Mouse (Mus musculus): Measurements from ENCODE around the gene Heatr1. TPM values are rescaled to one million over a fixed set of nuclear protein-coding genes. Genes with fewer than 3 reads are reported as not detected.

The Heatr1 gene
- total RNA-seq (2014; rRNA removed; ENCODE audit: low replicate concordance) = 6.5 and 9.3 TPM in 2 replicates
- 3.3 and 3.5 TPM in 2 replicates for polyA plus RNA-seq (2015; fragmentation: Nextera tagmentation; extraction: Ambion mirVana)

GRCm38 (mm10) chr13:12394609-12395505 is at the start of gene Heatr1:
Heatr1 (plus strand) TSS chr13:12395027.
- peak within 1 kb of the TSS; percentile 69 for H3K27ac ChIP-seq (ENCODE audit: low read depth)
- 0% methylated on average over 43 of the region's 43 CpGs for WGBS
- peak within 1 kb of the TSS; percentile 88 for H3K4me3 ChIP-seq (ENCODE audit: low read depth, low read length)
- peak; percentile 95 for ATAC-seq (ENCODE audit: insufficient read depth, low read depth)
- no peak for TF ChIP-seq EP300 (IDR thresholded peaks at IDR 0.05; ENCODE audit: low read depth)
- no peak for TF ChIP-seq CTCF (IDR thresholded peaks at IDR 0.05; ENCODE audit: low read depth)
- peak within 1 kb of the TSS; percentile 96 for H3K4me2 ChIP-seq (ENCODE audit: low read depth, low read length)
- peak; percentile 99 for DNase-seq (ENCODE audit: low spot score)
- H3K9me3 ChIP-seq (replicated peaks; ENCODE audit: control insufficient read depth, low read length) = no peaks in the 10 kb centered on the region
- H3K27me3 ChIP-seq (ENCODE audit: control insufficient read depth, insufficient read depth, low read length) = no peaks in the 10 kb centered on the region
- peaks cover 16% of the 10 kb centered on the region; the same call in 1 of the 2 replicates for H3K36me3 ChIP-seq (replicated peaks; ENCODE audit: control insufficient read depth, insufficient read depth, low read length)
- peak within 1 kb of the TSS; percentile 67 for H3K9ac ChIP-seq (replicated peaks; ENCODE audit: low read depth, low read length)
- H3K4me1 ChIP-seq (ENCODE audit: control insufficient read depth, insufficient read depth) = peaks cover 8% of the 10 kb centered on the region; the same call in 1 of the 2 replicates

GRCm38 (mm10) chr13:12346837-12347236 is 48.0 kb upstream of the Heatr1 start:
- no peak for DNase-seq (ENCODE audit: low spot score)
- Histone ChIP-seq H3K4me3 (ENCODE audit: low read depth, low read length) (no peak overlapping the region), H3K9ac (replicated peaks; ENCODE audit: low read depth, low read length) (no peak overlapping the region), H3K27ac (ENCODE audit: low read depth) (0 out of 2 replicates have a peak overlapping the region, but pooled peaks have one; percentile 13), H3K4me1 (ENCODE audit: control insufficient read depth, insufficient read depth) (0 out of 2 replicates have a peak, but pooled peaks cover 9% of the 10 kb centered on the region), H3K4me2 (ENCODE audit: low read depth, low read length) (no peak overlapping the region), H3K36me3 (replicated peaks; ENCODE audit: control insufficient read depth, insufficient read depth, low read length) (no peaks in the 10 kb centered on the region), H3K9me3 (replicated peaks; ENCODE audit: control insufficient read depth, low read length) (no peaks in the 10 kb centered on the region), H3K27me3 (ENCODE audit: control insufficient read depth, insufficient read depth, low read length) (no peaks in the 10 kb centered on the region)
- TF ChIP-seq CTCF (IDR thresholded peaks at IDR 0.05; ENCODE audit: low read depth) (no peak), EP300 (IDR thresholded peaks at IDR 0.05; ENCODE audit: low read depth) (no peak)
- 37% methylated on average over 3 of the region's 3 CpGs for WGBS
- no peak; the same call in 1 of the 2 replicates for ATAC-seq (ENCODE audit: insufficient read depth, low read depth)

GRCm38 (mm10) chr13:12349197-12349824 is 45.5 kb upstream of the Heatr1 start:
- no peak for DNase-seq (ENCODE audit: low spot score)
- Histone ChIP-seq H3K36me3 (replicated peaks; ENCODE audit: control insufficient read depth, insufficient read depth, low read length) (no peaks in the 10 kb centered on the region), H3K27me3 (ENCODE audit: control insufficient read depth, insufficient read depth, low read length) (no peaks in the 10 kb centered on the region), H3K4me2 (ENCODE audit: low read depth, low read length) (no peak overlapping the region), H3K9ac (replicated peaks; ENCODE audit: low read depth, low read length) (no peak overlapping the region), H3K4me3 (ENCODE audit: low read depth, low read length) (no peak overlapping the region), H3K4me1 (ENCODE audit: control insufficient read depth, insufficient read depth) (0 out of 2 replicates have a peak, but pooled peaks cover 9% of the 10 kb centered on the region), H3K9me3 (replicated peaks; ENCODE audit: control insufficient read depth, low read length) (no peaks in the 10 kb centered on the region), H3K27ac (ENCODE audit: low read depth) (no peak overlapping the region)
- ATAC-seq (ENCODE audit: insufficient read depth, low read depth) = no peak
- WGBS = 62% methylated on average over 13 of the region's 13 CpGs
- no peak for TF ChIP-seq EP300 (IDR thresholded peaks at IDR 0.05; ENCODE audit: low read depth)
- TF ChIP-seq CTCF (IDR thresholded peaks at IDR 0.05; ENCODE audit: low read depth) = no peak

GRCm38 (mm10) chr13:12356184-12356583 is 38.6 kb upstream of the Heatr1 start:
- Histone ChIP-seq H3K4me3 (ENCODE audit: low read depth, low read length) (no peak overlapping the region), H3K27me3 (ENCODE audit: control insufficient read depth, insufficient read depth, low read length) (no peaks in the 10 kb centered on the region), H3K9ac (replicated peaks; ENCODE audit: low read depth, low read length) (no peak overlapping the region), H3K4me2 (ENCODE audit: low read depth, low read length) (no peak overlapping the region), H3K9me3 (replicated peaks; ENCODE audit: control insufficient read depth, low read length) (no peaks in the 10 kb centered on the region), H3K27ac (ENCODE audit: low read depth) (no peak overlapping the region), H3K36me3 (replicated peaks; ENCODE audit: control insufficient read depth, insufficient read depth, low read length) (no peaks in the 10 kb centered on the region), H3K4me1 (ENCODE audit: control insufficient read depth, insufficient read depth) (peaks cover 13% of the 10 kb centered on the region)
- WGBS = 53% methylated on average over 4 of the region's 4 CpGs
- ATAC-seq (ENCODE audit: insufficient read depth, low read depth) = no peak
- DNase-seq (ENCODE audit: low spot score) = no peak
- no peak for TF ChIP-seq EP300 (IDR thresholded peaks at IDR 0.05; ENCODE audit: low read depth)

GRCm38 (mm10) chr13:12357554-12357953 is 37.3 kb upstream of the Heatr1 start:
- TF ChIP-seq CTCF (IDR thresholded peaks at IDR 0.05; ENCODE audit: low read depth) (no peak), EP300 (IDR thresholded peaks at IDR 0.05; ENCODE audit: low read depth) (no peak)
- Histone ChIP-seq H3K27me3 (ENCODE audit: control insufficient read depth, insufficient read depth, low read length) (no peaks in the 10 kb centered on the region), H3K9me3 (replicated peaks; ENCODE audit: control insufficient read depth, low read length) (no peaks in the 10 kb centered on the region), H3K4me3 (ENCODE audit: low read depth, low read length) (no peak overlapping the region), H3K9ac (replicated peaks; ENCODE audit: low read depth, low read length) (no peak overlapping the region), H3K4me1 (ENCODE audit: control insufficient read depth, insufficient read depth) (peaks cover 20% of the 10 kb centered on the region), H3K4me2 (ENCODE audit: low read depth, low read length) (no peak overlapping the region), H3K36me3 (replicated peaks; ENCODE audit: control insufficient read depth, insufficient read depth, low read length) (no peaks in the 10 kb centered on the region), H3K27ac (ENCODE audit: low read depth) (0 out of 2 replicates have a peak overlapping the region, but pooled peaks have one; percentile 38)
- peak; percentile 33; the same call in 1 of the 2 replicates for ATAC-seq (ENCODE audit: insufficient read depth, low read depth)
- DNase-seq (ENCODE audit: low spot score) = peak; percentile 42
- 46% methylated on average over 5 of the region's 5 CpGs for WGBS
